In genomic region chr11:115151755-115152429, GRCm38 (mm10) we compare ENCODE assay signal across 8 mouse cellular contexts. TPM values are rescaled to one million over a fixed set of nuclear protein-coding genes. Genes with fewer than 3 reads are reported as not detected.
DNase-seq lines count a peak whose midpoint lies in the region; ATAC-seq lines count a peak whose summit lies in the region.

No protein-coding gene starts in this region.

- no peaks in the 10 kb centered on the region for H3K36me3 ChIP-seq in forebrain, embryonic 11.5 days (ENCODE audit: control insufficient read depth, insufficient read depth, low read length)
- no peaks in the 10 kb centered on the region for H3K36me3 ChIP-seq in intestine, embryonic 15.5 days
- no peaks in the 10 kb centered on the region for H3K36me3 ChIP-seq in liver, embryonic 15.5 days (replicated peaks)

- H3K27ac ChIP-seq in forebrain, embryonic 11.5 days (ENCODE audit: low read depth, low read length) = no peak overlapping the region
- no peak overlapping the region for H3K27ac ChIP-seq in intestine, embryonic 15.5 days
- H3K27ac ChIP-seq in liver, embryonic 15.5 days (replicated peaks) = no peak overlapping the region

- DNase-seq in CD4-positive, CD25-positive, alpha-beta regulatory T cell, adult 2 months (ENCODE audit: low read depth, low spot score) = peak; percentile 49
- peak; percentile 65 to 76 for DNase-seq in adrenal gland, postnatal 36 days
- DNase-seq in forebrain, embryonic 11.5 days (ENCODE audit: low spot score) = peak; percentile 91
- peak; percentile 91 for DNase-seq in retina, embryonic 14.5 days (ENCODE audit: low spot score)
- DNase-seq in right cerebral cortex, adult 18-20 months = no peak

- ATAC-seq in CD4-positive, CD25-positive, alpha-beta regulatory T cell, adult 4 months = no peak
- peak; percentile 72 for ATAC-seq in forebrain, embryonic 11.5 days (replicated peaks; ENCODE audit: low FRiP score)
- ATAC-seq in intestine, embryonic 15.5 days = peak; percentile 45; the same call in 1 of the 2 replicates
- no peak for ATAC-seq in liver, embryonic 15.5 days (ENCODE audit: insufficient read depth)

- peaks cover 16% of the 10 kb centered on the region for H3K27me3 ChIP-seq in forebrain, embryonic 11.5 days (ENCODE audit: control insufficient read depth, insufficient read depth, low read length)
- H3K27me3 ChIP-seq in intestine, embryonic 15.5 days (replicated peaks) = peaks cover 4% of the 10 kb centered on the region; the same call in 1 of the 2 replicates
- H3K27me3 ChIP-seq in liver, embryonic 15.5 days = peaks cover 42% of the 10 kb centered on the region

- peak overlapping the region; percentile 20; the same call in 1 of the 2 replicates for H3K4me3 ChIP-seq in forebrain, embryonic 11.5 days (ENCODE audit: low read depth, low read length)
- H3K4me3 ChIP-seq in intestine, embryonic 15.5 days (replicated peaks) = peak overlapping the region; percentile 24; the same call in 1 of the 2 replicates
- H3K4me3 ChIP-seq in liver, embryonic 15.5 days (replicated peaks) = no peak overlapping the region; the same call in 1 of the 2 replicates

- H3K9me3 ChIP-seq in forebrain, embryonic 11.5 days (ENCODE audit: control insufficient read depth, low read length) = no peaks in the 10 kb centered on the region
- H3K9me3 ChIP-seq in intestine, embryonic 15.5 days = no peaks in the 10 kb centered on the region
- no peaks in the 10 kb centered on the region for H3K9me3 ChIP-seq in liver, embryonic 15.5 days (replicated peaks)

- 9% methylated on average over 15 of the region's 15 CpGs for WGBS in forebrain, embryonic 11.5 days
- WGBS in intestine, embryonic 15.5 days = 4% methylated on average over 15 of the region's 15 CpGs
- 14% methylated on average over 15 of the region's 15 CpGs for WGBS in liver, embryonic 15.5 days (ENCODE audit: insufficient replicate concordance)

- peak overlapping the region; percentile 57 for H3K4me2 ChIP-seq in forebrain, embryonic 11.5 days (ENCODE audit: low read depth, low read length, severe bottlenecking)
- peak overlapping the region; percentile 64 for H3K4me2 ChIP-seq in intestine, embryonic 15.5 days (replicated peaks)
- H3K4me2 ChIP-seq in liver, embryonic 15.5 days = peak overlapping the region; percentile 36

- peak overlapping the region; percentile 55 for H3K9ac ChIP-seq in forebrain, embryonic 11.5 days (ENCODE audit: low read length)
- H3K9ac ChIP-seq in intestine, embryonic 15.5 days = peak overlapping the region; percentile 28
- H3K9ac ChIP-seq in liver, embryonic 15.5 days = no peak overlapping the region

- peaks cover 5% of the 10 kb centered on the region; the same call in 1 of the 2 replicates for H3K4me1 ChIP-seq in forebrain, embryonic 11.5 days (replicated peaks; ENCODE audit: control insufficient read depth, insufficient read depth, low read length)
- peaks cover 17% of the 10 kb centered on the region for H3K4me1 ChIP-seq in intestine, embryonic 15.5 days (replicated peaks)
- H3K4me1 ChIP-seq in liver, embryonic 15.5 days (replicated peaks) = peaks cover 15% of the 10 kb centered on the region

RNA-seq across cellular contexts. Expression of gene Slc9a3r1, which starts 11.2 kb away (rescaled TPM):
- polyA plus RNA-seq in CD4-positive, CD25-positive, alpha-beta regulatory T cell, adult 4 months (2017; shearing (Covaris generic)) = 100 to 1,000 TPM; 162 to 222 TPM
- 10 to 100 TPM; 18.1 to 20.3 TPM for total RNA-seq in adrenal gland, postnatal 36 days (2021)
- 34.3 and 35.2 TPM in 2 replicates for polyA plus RNA-seq in forebrain, embryonic 11.5 days (2014; fragmentation: Nextera tagmentation; extraction: Ambion mirVana)
- 252 and 270 TPM in 2 replicates for polyA plus RNA-seq in intestine, embryonic 15.5 days (2015; fragmentation: Nextera tagmentation; extraction: Ambion mirVana)
- polyA plus RNA-seq in liver, embryonic 15.5 days (2015; fragmentation: Nextera tagmentation; extraction: Ambion mirVana) = 76.4 and 82.1 TPM in 2 replicates

RNA-seq across cellular contexts. Expression of gene Cd300lf, which starts 18.1 kb away (rescaled TPM):
- polyA plus RNA-seq in CD4-positive, CD25-positive, alpha-beta regulatory T cell, adult 4 months (2017; shearing (Covaris generic)) = 1 to 10 TPM in 1 of 2 experiments, under 1 TPM in 1; 0.51 to 1.0 TPM
- 1 to 10 TPM in 1 of 2 experiments, under 1 TPM in 1; 0.69 to 1.0 TPM for total RNA-seq in adrenal gland, postnatal 36 days (2021)
- not detected in 2 replicates for polyA plus RNA-seq in forebrain, embryonic 11.5 days (2014; fragmentation: Nextera tagmentation; extraction: Ambion mirVana)
- polyA plus RNA-seq in intestine, embryonic 15.5 days (2015; fragmentation: Nextera tagmentation; extraction: Ambion mirVana) = 0.85 and 1.2 TPM in 2 replicates
- polyA plus RNA-seq in liver, embryonic 15.5 days (2015; fragmentation: Nextera tagmentation; extraction: Ambion mirVana) = 4.5 and 4.8 TPM in 2 replicates

RNA-seq across cellular contexts. Expression of gene Tmem104, which starts 35.4 kb away (rescaled TPM):
- polyA plus RNA-seq in CD4-positive, CD25-positive, alpha-beta regulatory T cell, adult 4 months (2017; shearing (Covaris generic)) = 10 to 100 TPM in 1 of 2 experiments, 1 to 10 TPM in 1; 8.1 to 14.2 TPM
- total RNA-seq in adrenal gland, postnatal 36 days (2021) = 10 to 100 TPM; 19.9 to 23.2 TPM
- 8.8 and 9.2 TPM in 2 replicates for polyA plus RNA-seq in forebrain, embryonic 11.5 days (2014; fragmentation: Nextera tagmentation; extraction: Ambion mirVana)
- polyA plus RNA-seq in intestine, embryonic 15.5 days (2015; fragmentation: Nextera tagmentation; extraction: Ambion mirVana) = 9.3 and 12.2 TPM in 2 replicates
- polyA plus RNA-seq in liver, embryonic 15.5 days (2015; fragmentation: Nextera tagmentation; extraction: Ambion mirVana) = 5.1 and 6.0 TPM in 2 replicates

RNA-seq across cellular contexts. Expression of gene Nat9, which starts 35.8 kb away (rescaled TPM):
- polyA plus RNA-seq in CD4-positive, CD25-positive, alpha-beta regulatory T cell, adult 4 months (2017; shearing (Covaris generic)) = 10 to 100 TPM; 12.1 to 18.1 TPM
- 10 to 100 TPM; 26.7 to 29.4 TPM for total RNA-seq in adrenal gland, postnatal 36 days (2021)
- 13.8 and 16.0 TPM in 2 replicates for polyA plus RNA-seq in forebrain, embryonic 11.5 days (2014; fragmentation: Nextera tagmentation; extraction: Ambion mirVana)
- polyA plus RNA-seq in intestine, embryonic 15.5 days (2015; fragmentation: Nextera tagmentation; extraction: Ambion mirVana) = 20.5 and 20.6 TPM in 2 replicates
- 9.9 and 11.6 TPM in 2 replicates for polyA plus RNA-seq in liver, embryonic 15.5 days (2015; fragmentation: Nextera tagmentation; extraction: Ambion mirVana)

Comparison
In these comparisons a context has a peak if more than half of its experiments do, and no peak if none do; other contexts are left out.
1. ATAC-seq: peak in forebrain, embryonic 11.5 days (single experiment) and intestine, embryonic 15.5 days (single experiment); none in CD4-positive, CD25-positive, alpha-beta regulatory T cell, adult 4 months (single experiment) and liver, embryonic 15.5 days (single experiment).
2. Peak in every context shown above with its lines, with median percentiles within 50 percentile points of each other: H3K4me2 ChIP-seq.